Mouse (Mus musculus): Measurements from ENCODE around the gene Cdkn1c. TPM values are rescaled to one million over a fixed set of nuclear protein-coding genes. Genes with fewer than 3 reads are reported as not detected.

Cdkn1c gene
- 379 and 515 TPM in 2 replicates for polyA plus RNA-seq (2015; fragmentation: Nextera tagmentation; extraction: Ambion mirVana)

DNA sequence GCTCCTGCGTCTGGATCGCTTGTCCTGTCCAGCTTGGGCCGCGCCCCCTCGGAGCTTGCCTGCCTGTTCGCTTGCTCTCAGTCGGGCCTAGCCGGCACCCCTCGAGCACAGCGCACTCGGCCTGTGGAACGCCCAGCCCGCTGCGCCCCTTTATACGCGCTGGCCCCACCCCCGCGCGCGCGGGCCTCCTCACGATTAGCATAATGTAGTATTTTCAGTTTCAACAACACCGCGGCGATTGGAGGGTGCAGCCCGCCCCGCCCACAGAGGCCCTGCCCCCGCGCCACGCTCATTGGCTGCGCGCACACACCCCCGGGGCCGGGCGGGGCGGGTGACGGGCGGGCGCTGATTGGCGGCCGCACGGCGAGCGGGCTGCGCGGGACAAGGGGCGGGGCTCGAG is at the start of gene Cdkn1c:
TSS of gene Cdkn1c (minus strand) at position 177 of the 400 bp plus-strand sequence.
- ATAC-seq = peak; percentile 80
- Histone ChIP-seq H3K27me3 (peaks cover 15% of the 10 kb centered on the region), H3K4me1 (replicated peaks) (peaks cover 29% of the 10 kb centered on the region), H3K4me2 (replicated peaks) (peak within 1 kb of the TSS; percentile 64), H3K4me3 (replicated peaks) (peak within 1 kb of the TSS; percentile 63), H3K36me3 (no peaks in the 10 kb centered on the region), H3K9ac (replicated peaks) (peak within 1 kb of the TSS; percentile 78), H3K9me3 (peaks cover 19% of the 10 kb centered on the region), H3K27ac (peak within 1 kb of the TSS; percentile 83)
- WGBS = 40% methylated on average over 46 of the region's 48 CpGs

DNA sequence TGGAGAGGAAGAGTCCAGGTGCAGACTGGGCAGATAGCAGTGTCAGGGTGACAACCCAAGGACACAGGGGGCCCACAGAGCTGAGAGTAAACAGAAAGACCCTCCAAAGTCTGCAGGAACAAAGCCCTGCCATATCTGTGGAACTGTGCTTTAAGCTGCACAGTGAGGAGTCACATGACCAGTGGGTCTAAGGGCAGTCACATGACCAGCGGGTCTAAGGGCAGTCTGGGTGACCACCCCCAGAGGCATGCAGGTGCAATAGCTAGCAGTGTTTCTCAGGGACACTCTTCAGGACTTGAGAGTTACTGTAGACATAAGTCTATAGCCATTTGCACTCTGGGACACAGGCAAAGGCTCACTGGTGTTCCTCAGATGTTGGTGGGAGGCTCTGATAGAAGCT is 48.7 kb upstream of the Cdkn1c start:
- H3K9ac ChIP-seq (replicated peaks) = no peak overlapping the region
- no peaks in the 10 kb centered on the region for H3K9me3 ChIP-seq
- no peak overlapping the region for H3K27ac ChIP-seq
- 94% methylated on average over 1 of the region's 1 CpGs for WGBS
- H3K4me2 ChIP-seq (replicated peaks) = no peak overlapping the region
- H3K36me3 ChIP-seq = peaks cover 27% of the 10 kb centered on the region
- H3K4me3 ChIP-seq (replicated peaks) = no peak overlapping the region
- H3K4me1 ChIP-seq (replicated peaks) = no peaks in the 10 kb centered on the region
- H3K27me3 ChIP-seq = peaks cover 10% of the 10 kb centered on the region
- no peak for ATAC-seq

DNA sequence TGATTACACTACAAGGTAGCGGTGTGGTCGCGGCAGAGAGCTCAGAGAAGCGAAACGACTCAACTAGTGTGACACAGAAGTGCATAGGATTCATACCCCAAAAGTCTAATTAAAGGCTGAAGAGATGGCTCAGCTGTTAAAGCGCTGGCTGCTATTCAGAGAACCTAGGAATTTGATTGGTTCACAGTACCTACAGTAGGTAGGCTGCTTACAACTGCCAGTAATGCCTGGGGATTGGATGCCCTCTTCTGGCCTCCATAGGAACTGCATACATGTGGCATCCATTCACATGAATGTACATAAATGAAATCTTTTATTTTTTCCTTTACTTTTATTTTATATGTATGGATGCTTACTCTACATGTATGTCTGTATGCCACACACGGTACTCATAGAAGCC is 45.8 kb upstream of the Cdkn1c start:
- ATAC-seq = 0 out of 2 replicates have a peak, but pooled peaks have one; percentile 28
- H3K36me3 ChIP-seq = no peaks in the 10 kb centered on the region
- no peaks in the 10 kb centered on the region for H3K9me3 ChIP-seq
- H3K4me2 ChIP-seq (replicated peaks) = no peak overlapping the region
- no peak overlapping the region for H3K4me3 ChIP-seq (replicated peaks)
- peaks cover 12% of the 10 kb centered on the region for H3K4me1 ChIP-seq (replicated peaks)
- no peak overlapping the region for H3K27ac ChIP-seq
- H3K9ac ChIP-seq (replicated peaks) = no peak overlapping the region
- WGBS = 31% methylated on average over 7 of the region's 7 CpGs
- H3K27me3 ChIP-seq = peaks cover 39% of the 10 kb centered on the region

DNA sequence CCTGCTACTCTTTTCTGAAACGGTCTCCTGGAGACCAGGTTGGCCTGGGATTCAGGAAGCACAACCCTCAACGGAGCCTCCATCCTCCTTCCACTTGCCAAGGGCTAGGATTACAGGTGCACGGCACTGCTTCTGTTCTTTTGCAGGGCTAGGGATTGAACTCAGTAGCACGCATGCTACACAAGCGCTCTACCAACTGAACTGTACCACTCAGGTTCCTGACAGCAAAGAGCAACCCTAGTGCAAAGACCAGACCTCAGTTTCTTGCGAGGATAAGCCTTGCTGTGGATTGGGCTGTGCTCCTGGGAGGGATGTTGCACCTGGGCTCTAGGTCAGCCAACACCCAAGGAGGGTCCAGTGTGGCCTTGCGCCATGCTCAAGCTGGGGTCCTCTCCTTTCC is 45.4 kb upstream of the Cdkn1c start:
- H3K4me3 ChIP-seq (replicated peaks) = no peak overlapping the region
- H3K9me3 ChIP-seq = no peaks in the 10 kb centered on the region
- WGBS = 70% methylated on average over 7 of the region's 7 CpGs

DNA sequence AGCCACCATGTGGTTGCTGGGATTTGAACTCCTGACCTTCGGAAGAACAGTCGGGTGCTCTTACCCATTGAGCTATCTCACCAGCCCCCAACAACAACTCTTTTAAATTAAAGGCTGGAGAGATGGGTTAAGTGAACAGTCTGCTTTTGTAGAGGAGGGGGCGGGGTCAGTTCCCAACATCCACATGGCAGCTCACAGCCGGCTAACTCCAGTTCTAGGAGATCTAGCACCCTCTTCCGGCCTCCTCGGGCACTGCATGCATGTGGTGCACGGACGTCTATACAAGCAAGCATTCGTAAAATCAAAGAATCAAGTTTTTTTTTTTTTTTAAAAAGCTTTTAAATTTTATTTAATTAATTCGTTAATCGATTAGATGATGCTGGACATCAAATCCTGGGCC is 45.0 kb upstream of the Cdkn1c start:
- Histone ChIP-seq H3K9me3 (no peaks in the 10 kb centered on the region), H3K27ac (no peak overlapping the region), H3K36me3 (no peaks in the 10 kb centered on the region), H3K9ac (replicated peaks) (no peak overlapping the region), H3K4me1 (replicated peaks) (peaks cover 16% of the 10 kb centered on the region), H3K4me3 (replicated peaks) (no peak overlapping the region), H3K4me2 (replicated peaks) (no peak overlapping the region), H3K27me3 (peaks cover 48% of the 10 kb centered on the region)
- no peak for ATAC-seq
- WGBS = 33% methylated on average over 11 of the region's 11 CpGs

More for the DNA sequence above, 45.4 kb upstream of the Cdkn1c start:
- Histone ChIP-seq H3K27ac (no peak overlapping the region), H3K4me1 (replicated peaks) (peaks cover 16% of the 10 kb centered on the region), H3K4me2 (replicated peaks) (no peak overlapping the region), H3K27me3 (peaks cover 43% of the 10 kb centered on the region), H3K9ac (replicated peaks) (no peak overlapping the region), H3K36me3 (no peaks in the 10 kb centered on the region)
- ATAC-seq = no peak

DNA sequence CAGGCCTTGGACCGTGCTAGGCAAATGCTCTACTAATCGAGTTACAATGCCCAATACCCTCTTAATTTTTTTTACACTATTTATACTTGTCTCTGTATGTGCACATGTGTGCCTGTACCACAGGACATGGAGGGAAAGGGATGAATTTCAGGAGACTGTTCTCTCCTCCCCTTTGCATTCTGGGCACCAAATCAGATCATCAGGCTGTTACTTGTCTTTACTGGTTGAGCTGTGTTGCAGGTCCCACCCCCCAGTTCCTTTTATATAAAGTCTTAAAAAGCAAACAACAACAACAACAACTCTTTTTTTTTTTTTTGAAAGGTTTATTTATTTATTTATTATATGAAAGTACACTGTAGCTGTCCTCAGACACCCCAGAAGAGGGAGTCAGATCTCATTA is 44.6 kb upstream of the Cdkn1c start:
- 91% methylated on average over 2 of the region's 2 CpGs for WGBS
- Histone ChIP-seq H3K9me3 (no peaks in the 10 kb centered on the region), H3K27ac (no peak overlapping the region), H3K36me3 (no peaks in the 10 kb centered on the region), H3K27me3 (peaks cover 52% of the 10 kb centered on the region), H3K4me2 (replicated peaks) (no peak overlapping the region), H3K4me1 (replicated peaks) (peaks cover 16% of the 10 kb centered on the region), H3K4me3 (replicated peaks) (no peak overlapping the region), H3K9ac (replicated peaks) (no peak overlapping the region)
- no peak for ATAC-seq

DNA sequence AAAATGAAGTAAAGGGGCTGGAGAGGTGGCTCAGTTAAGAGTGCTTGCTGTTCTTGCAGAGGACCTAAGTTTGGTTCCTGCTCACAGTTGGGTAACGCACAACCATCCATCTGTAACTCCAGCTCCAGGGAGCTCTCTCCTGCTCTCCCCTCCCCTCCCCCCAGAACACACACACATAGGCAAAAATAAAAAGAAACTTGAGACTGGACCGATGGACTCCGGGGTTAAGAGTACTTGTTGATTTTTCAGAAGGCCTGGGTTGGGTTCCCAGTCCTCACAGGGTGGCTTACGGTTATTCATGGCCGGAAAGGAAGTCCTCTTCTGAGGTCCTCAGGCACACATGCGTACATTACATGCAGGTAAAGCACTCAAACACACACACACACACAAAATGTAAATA is 43.1 kb upstream of the Cdkn1c start:
- H3K36me3 ChIP-seq = no peaks in the 10 kb centered on the region
- no peak overlapping the region for H3K9ac ChIP-seq (replicated peaks)
- H3K27ac ChIP-seq = no peak overlapping the region
- ATAC-seq = no peak
- 91% methylated on average over 6 of the region's 6 CpGs for WGBS
- no peaks in the 10 kb centered on the region for H3K9me3 ChIP-seq
- H3K4me2 ChIP-seq (replicated peaks) = no peak overlapping the region
- no peak overlapping the region for H3K4me3 ChIP-seq (replicated peaks)
- H3K4me1 ChIP-seq (replicated peaks) = peaks cover 16% of the 10 kb centered on the region
- H3K27me3 ChIP-seq = peaks cover 67% of the 10 kb centered on the region

DNA sequence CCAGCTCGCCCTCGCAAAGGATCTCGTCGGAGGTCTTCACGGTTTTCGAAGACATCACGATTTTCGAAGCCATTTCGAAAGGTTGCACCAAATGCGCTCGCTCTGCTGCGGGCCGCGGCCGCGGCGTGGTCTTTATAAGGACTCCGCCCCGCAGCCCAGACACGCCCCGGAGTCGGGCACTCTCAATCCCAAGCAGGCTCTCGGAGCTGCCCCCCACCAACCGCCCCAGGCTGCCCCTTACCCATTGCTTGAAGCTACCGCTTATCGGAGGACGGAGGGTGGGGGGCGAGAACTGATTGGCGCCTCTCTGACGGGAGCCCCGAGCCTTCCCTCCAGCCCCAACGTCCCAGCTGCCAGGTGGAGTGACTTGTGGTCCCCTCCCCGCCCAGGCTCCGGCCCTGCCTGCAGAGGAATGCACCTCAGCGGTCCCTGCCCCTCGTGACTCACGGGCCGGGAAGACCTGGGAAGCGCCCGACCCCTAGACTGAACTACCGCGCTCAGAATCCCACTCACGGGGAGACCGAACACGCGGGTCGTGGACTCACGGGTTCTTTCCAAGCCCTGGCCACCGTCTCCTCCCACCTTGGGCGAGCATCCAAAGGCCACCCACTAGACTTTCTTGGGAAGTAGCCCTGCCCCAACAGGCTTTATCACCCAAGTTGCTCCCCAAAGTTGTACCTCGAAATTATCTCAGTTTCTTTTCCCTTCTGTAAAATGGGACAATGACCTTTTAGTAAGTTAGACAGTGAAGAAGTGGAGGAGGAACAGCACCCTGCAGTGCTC is 41.8 kb upstream of the Cdkn1c start, which contains the start of gene Phlda2:
TSS of gene Phlda2 (minus strand) at position 733 of the 783 bp plus-strand sequence.
- Histone ChIP-seq H3K36me3 (no peaks in the 10 kb centered on the region), H3K27me3 (peaks cover 69% of the 10 kb centered on the region), H3K9me3 (no peaks in the 10 kb centered on the region), H3K4me3 (replicated peaks) (peak within 1 kb of the TSS; percentile 37), H3K4me1 (replicated peaks) (peaks cover 16% of the 10 kb centered on the region), H3K27ac (no peak within 1 kb of the TSS), H3K4me2 (replicated peaks) (peak within 1 kb of the TSS; percentile 56), H3K9ac (replicated peaks) (peak within 1 kb of the TSS; percentile 46; the same call in 1 of the 2 replicates)
- ATAC-seq = 0 out of 2 replicates have a peak, but pooled peaks have one; percentile 19
- 8% methylated on average over 51 of the region's 51 CpGs for WGBS

DNA sequence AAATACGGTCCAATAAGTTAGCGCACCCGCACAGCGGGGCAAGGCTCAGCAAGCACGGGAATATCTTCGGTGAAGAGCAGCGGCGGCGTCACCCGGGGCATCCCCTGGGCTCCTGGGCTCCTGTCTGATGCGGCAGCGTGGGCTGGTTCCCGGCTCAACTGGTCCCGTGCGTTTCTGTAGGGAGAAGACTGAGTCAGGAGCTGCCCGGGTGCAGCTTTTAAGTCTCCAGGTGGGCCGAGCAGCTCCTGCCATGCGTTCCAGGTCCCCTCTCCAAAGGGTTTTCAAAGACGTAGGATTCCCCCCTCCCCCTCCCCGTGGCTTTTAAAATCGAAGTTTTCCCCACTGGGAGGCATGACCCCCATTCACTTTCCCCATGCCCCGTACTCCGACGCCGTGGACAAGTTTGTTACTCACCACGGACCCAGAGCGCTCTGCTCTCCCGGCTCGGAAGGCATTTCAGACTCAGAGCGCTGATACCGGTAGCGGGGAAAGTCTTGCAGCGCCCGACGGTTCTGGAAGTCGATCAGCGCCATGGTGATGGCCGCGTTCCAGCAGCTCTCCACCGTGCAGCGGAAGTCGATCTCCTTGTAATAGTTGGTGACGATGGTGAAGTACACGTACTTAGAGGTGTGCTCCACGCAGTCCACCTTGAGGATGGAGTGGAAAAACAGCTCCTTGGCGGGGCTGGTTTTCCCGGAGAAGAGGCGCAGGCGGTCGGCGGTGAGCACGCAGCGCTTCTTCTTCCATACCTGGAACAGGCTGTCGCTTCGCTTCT is 41.0 kb upstream of the Cdkn1c start:
- H3K27me3 ChIP-seq = peaks cover 69% of the 10 kb centered on the region
- peak overlapping the region; percentile 46; the same call in 1 of the 2 replicates for H3K9ac ChIP-seq (replicated peaks)
- no peaks in the 10 kb centered on the region for H3K36me3 ChIP-seq
- no peaks in the 10 kb centered on the region for H3K9me3 ChIP-seq
- peaks cover 16% of the 10 kb centered on the region for H3K4me1 ChIP-seq (replicated peaks)
- peak overlapping the region; percentile 37 for H3K4me3 ChIP-seq (replicated peaks)
- 0 out of 2 replicates have a peak, but pooled peaks have one; percentile 10 for ATAC-seq
- peak overlapping the region; percentile 56 for H3K4me2 ChIP-seq (replicated peaks)
- no peak overlapping the region for H3K27ac ChIP-seq
- 4% methylated on average over 55 of the region's 55 CpGs for WGBS

DNA sequence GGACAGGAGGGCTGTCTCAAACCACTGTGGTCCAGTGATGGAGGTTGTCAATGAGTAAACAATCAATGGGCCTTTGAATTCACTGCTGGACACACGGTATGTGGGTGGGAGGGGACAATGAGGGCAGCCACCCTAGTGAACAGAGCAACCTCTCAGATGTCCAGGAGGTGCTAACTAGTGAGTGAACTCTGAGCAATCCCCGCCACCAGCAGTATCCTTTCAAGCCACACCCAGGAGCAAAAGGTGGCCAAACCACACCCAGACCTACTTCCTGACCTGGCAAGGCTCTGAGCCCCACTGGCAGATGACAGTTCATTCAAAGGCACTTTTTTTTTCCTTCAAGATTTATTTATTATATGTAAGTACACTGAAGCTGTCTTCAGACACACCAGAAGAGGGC is 40.1 kb upstream of the Cdkn1c start:
- H3K27me3 ChIP-seq = peaks cover 65% of the 10 kb centered on the region
- 51% methylated on average over 2 of the region's 2 CpGs for WGBS

DNA sequence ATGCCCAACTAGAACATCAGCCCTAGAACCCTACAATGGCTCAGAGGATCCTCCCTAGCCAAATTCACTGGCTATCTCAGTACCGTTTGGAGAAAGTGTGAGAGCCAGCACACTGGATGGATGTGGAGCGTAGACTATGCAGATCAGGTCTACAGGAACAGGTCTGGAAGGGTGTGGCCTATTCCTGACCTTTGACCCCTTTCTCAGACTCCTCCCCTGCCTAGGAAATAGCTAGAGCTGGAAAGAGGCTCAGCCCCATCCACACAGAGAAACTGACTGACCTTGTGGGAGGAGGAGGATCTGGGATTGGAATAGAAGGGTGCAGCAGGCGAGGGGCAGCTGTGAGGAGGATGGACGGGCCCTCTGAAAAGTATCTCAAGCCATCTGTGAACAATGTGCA is 37.7 kb upstream of the Cdkn1c start:
- Histone ChIP-seq H3K36me3 (no peaks in the 10 kb centered on the region), H3K27me3 (peaks cover 49% of the 10 kb centered on the region), H3K4me2 (replicated peaks) (no peak overlapping the region), H3K4me3 (replicated peaks) (no peak overlapping the region), H3K27ac (no peak overlapping the region), H3K9ac (replicated peaks) (no peak overlapping the region), H3K4me1 (replicated peaks) (peaks cover 16% of the 10 kb centered on the region), H3K9me3 (no peaks in the 10 kb centered on the region)
- 83% methylated on average over 4 of the region's 4 CpGs for WGBS
- no peak for ATAC-seq

More for the DNA sequence above, 40.1 kb upstream of the Cdkn1c start:
- Histone ChIP-seq H3K27ac (no peak overlapping the region), H3K4me3 (replicated peaks) (no peak overlapping the region), H3K4me1 (replicated peaks) (peaks cover 16% of the 10 kb centered on the region), H3K9ac (replicated peaks) (no peak overlapping the region), H3K4me2 (replicated peaks) (no peak overlapping the region), H3K9me3 (no peaks in the 10 kb centered on the region), H3K36me3 (no peaks in the 10 kb centered on the region)
- no peak for ATAC-seq

All from midbrain, embryonic 13.5 days (tissue).